Mouse (Mus musculus) right cerebral cortex, adult 18-20 months (tissue): ENCODE measurements around the gene Paf1.

Source experiments
- DNase-seq: peaks from one replicate; pipeline ENCODE4 v3.0.0; 2022; ENCODE audit warnings: mixed read lengths

Gene Paf1

DNA sequence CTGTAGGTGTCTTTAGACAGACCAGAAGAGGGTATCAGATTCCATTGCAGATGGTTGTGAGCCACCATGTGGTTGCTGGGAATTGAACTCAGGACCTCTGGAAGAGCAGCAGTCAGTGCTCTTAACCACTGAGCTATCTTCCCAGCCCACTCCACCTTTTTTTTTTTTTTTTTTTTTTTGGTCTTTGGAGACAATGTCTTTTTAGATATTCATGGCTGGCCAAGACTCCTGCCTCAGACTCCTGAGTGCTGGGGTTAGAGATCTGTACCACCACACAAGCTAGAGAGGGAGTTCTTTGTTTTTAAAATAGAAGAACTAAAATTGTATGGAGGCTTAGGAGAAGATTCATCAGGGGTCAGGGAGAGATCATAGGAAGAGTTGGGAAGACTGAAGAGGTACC, 45.2 kb downstream of the Paf1 start:
- no peak for DNase-seq

DNA sequence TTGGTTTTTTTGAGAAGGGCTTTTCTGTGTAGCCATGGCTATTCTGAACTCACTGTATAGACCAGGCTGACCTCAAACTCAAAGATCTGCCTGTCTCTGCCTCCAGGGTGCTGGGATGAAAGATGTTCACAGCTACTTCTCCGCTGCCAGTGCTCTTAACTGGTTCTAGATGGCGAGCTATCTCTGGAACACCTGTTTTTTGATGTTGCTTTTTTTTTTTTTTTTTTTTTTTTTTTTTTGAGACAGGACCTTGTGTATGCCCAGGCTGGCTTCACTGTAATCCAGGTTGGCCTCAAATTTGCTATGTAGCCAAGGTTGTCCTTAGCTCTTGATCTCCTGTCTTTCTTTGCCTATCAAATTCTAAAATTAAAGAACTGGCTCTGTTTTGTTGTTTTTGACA, 46.0 kb downstream of the Paf1 start:
- DNase-seq: no peak

DNA sequence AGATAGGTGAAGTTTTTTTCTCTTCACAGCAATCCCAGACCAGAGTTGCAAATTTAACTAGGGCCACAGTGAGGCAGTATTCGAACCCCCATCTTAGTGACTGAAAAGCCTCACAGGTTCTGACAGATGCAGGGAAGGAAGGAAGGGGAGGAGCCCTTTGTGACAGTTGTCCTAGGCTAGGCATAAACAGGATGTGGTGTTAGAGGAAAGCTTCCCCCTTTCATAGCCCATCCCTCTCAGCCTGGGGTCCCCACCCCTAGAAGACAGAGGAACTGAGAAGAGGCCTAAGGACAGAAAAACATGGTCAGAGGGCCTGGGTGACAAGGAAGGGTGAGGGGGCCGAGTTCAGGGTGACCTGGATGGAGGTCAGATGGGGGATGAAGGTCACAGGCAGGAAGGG, 48.0 kb downstream of the Paf1 start:
- no peak for DNase-seq

DNA sequence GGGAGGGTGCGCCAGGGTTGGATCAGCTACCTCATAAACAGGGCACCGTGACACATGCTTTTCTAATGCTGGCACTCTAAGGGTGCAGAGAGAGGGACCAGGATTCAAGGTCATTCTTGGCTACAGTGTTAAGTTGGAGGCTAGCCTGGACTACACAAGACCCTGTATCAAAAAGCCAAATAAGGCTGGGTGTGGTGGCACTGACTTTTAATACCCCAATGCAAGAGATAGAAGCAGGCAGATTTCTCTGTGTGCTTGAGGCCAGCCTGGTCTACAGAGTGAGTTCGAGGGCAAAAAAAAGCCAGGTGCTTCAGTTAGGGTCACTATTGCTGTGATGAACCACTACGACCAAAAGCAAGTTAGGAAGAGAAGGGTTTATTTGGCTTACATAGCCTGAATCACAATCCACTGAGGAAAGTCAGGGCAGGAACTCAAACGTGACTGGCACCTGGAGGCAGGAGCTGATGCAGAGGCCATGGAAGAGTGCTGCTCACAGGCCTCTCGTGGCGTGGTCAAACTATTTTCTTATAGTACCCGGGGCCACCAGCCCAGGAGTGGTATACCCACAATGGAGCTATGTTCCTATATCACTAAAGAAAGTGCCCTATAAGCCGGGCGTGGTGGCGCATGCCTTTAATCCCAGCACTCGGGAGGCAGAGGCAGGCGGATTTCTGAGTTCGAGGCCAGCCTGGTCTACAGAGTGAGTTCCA, 49.2 kb downstream of the Paf1 start:
- DNase-seq: no peak

DNA sequence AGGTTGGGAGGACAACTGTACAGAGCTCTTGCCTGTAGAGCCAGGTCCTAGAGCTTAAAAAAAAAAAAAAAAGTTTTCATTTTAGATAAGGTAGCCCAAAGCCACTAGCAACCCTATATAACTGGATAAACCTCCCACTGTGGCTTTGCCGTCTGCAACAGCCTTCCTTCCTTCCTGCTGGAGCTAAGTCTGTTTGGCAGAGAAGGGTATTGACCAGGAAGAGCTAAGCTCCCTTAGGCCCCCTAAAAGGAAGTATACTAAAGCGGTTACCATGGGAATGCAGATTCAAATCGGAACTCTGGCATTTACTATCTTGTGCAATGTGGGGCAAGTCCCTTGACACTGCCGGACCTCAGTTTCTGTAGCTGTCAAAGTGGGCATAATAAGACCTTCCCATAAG, 49.9 kb downstream of the Paf1 start:
- DNase-seq: no peak

DNA sequence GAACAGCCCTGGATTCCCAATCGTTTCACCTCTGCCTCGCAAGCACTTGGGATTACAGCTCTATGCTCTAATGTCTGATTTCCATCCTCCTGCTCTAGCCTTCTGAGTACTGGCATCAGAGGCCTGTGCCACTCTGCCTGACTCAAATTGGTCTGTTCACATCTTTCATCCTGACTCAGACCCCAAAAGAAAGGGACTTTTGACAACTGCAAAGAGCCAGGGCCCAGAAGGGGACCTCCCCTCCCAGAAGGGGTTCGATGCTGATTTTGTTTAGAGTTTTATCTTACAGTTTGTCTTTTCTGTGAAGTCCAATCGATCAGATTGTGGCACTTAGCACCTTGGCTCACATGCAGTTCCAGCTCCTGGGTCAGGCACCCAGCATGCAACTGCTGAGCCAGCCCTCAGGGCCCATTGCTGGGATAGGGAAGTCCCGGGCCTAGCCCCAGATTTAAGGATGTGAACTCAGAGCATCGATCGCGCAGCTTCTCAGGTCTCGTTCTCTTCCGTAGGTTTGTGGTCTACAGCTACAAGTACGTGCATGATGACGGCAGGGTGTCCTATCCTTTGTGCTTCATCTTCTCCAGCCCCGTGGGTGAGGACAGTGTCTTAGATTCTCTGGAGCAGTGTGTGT, 51.7 kb downstream of the Paf1 start:
- no peak for DNase-seq

DNA sequence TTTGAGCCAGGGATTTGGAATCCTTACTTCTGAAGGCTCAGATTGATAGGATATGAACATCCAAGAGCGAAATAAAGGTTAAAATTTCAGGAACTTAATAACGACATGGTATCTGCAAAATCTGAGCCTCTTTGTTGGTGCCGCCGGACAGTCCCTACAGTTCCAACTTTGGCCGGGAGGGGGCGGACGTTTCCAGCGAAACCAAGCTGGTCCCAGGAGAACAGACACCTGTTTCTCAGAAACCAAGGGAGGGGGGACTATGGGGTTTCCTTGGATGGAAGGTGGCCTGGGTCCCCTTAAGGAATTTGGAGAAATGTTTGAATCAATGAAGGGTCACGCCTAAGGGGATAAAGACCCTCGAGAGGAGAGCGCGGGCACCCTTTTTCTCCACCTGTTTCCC, 53.7 kb downstream of the Paf1 start:
- DNase-seq: peak; percentile 66

DNA sequence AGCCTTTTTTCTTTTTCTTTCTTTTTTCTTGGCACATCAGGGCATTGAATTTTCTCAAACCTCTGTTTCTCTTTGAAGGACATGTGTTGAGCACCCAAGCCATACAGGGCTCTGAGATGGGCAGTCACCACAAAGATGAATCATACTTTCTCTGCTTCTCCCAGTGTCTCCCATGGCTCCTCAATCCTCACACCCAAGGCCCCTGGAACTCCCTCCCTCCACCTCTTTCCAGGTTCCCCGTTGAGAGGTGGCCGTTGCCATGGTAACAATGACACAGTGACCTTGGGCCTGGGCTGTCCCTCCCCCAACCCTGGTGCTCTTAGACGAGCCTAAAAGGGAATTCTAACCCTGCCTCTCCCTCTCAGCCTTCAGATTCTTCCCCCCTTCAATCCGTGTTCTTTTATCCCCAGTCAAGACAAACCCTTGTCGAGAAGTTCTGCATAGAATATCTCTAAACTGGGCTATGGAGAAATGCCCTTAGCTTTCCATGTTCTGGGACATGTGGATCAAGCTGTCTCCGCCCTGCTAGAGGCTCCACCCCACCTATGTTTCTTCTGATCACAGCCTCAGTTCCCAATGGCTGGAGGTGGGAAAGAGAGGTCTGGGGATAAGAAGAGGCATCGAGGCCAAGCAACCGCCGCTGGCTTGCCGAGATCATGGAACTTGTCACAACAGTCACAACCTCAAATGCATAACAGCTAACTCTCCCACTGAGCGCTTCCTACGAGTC, 54.5 kb downstream of the Paf1 start:
- DNase-seq: no peak

DNA sequence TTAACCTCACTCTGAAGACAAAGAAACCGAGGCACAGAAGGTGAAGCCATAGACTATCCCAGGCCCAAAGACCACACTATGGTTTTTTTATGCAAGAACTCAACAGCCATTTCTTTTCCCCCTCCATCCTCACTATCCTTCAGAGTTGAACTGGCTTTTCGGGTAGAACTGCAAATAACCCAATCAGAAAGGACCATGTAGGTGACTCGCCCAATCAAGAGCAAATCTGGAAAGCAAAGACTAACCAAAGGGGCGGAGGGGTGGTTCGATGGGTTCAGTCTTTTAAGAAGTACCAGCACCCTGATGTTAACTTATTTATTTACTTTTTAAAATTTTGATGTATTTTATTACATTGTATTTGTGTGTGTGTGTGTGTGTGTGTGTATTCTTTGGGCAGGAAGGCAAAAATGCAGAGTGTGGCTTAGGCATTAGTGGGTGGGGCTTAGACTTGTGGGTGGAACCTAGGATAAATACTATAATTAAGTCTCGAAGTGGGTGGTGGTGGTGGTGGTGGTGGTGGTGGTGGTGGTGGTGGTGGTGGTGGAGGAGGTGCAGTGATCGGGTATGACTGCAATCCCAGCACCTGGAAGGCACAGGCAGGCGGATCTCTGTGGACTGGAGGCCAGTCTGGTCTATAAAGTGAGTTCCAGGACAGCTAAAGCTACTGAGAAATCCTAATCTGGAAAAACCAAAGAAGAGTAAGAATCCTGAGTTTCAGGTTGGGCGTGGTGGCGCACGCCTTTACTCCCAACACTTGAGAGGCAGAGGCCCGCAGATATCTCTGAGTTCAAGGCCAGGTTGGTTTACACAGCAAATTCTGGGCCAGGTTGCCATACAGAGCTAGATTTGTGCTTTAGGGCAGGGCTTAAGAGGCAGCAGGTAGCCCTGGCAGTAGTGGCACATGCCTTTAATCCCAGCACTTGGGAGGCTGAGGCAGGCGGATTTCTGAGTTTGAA, 55.4 kb downstream of the Paf1 start:
- no peak for DNase-seq
